Mouse (Mus musculus) embryonic facial prominence, embryonic 10.5 days (tissue): ENCODE measurements around the gene Hist1h3f. TPM values are rescaled to one million over a fixed set of nuclear protein-coding genes. Genes with fewer than 3 reads are reported as not detected.
"Not testable (repeated sequence)": the region's sequence is repeated elsewhere in the genome, so short reads cannot be mapped to it uniquely, and the experiment has no call there.

Experiments
- DNase-seq: peaks from one replicate; pipeline ENCODE4 v3.0.0-alpha.2; 2017; ENCODE audit warnings: low spot score
- H3K27ac ChIP-seq: fragments of 300-500 bp; sonication (generic); replicated peaks from 2 replicates; pipeline ENCODE4 v1.5.1; 2016; ENCODE audit warnings: mild to moderate bottlenecking
- H3K27me3 ChIP-seq: fragments of 300-500 bp; sonication (generic); replicated peaks from 2 replicates; pipeline ENCODE4 v1.6.1; 2016; ENCODE audit warnings: low read depth, mild to moderate bottlenecking; ENCODE audit not compliant: poor library complexity, severe bottlenecking
- H3K36me3 ChIP-seq: fragments of 300-500 bp; sonication (generic); replicated peaks from 2 replicates; pipeline ENCODE4 v1.6.1; 2016; ENCODE audit warnings: mild to moderate bottlenecking, moderate library complexity
- H3K4me1 ChIP-seq: fragments of 300-500 bp; sonication (generic); 2 replicates; pipeline ENCODE4 v1.6.1; 2016
- H3K4me3 ChIP-seq: fragments of 300-500 bp; sonication (generic); 2 replicates; pipeline ENCODE4 v1.5.1; 2016; ENCODE audit warnings: mild to moderate bottlenecking, moderate library complexity
- H3K9me3 ChIP-seq: fragments of 300-500 bp; sonication (generic); 2 replicates; pipeline ENCODE4 v1.6.1; 2016; ENCODE audit warnings: mild to moderate bottlenecking
- WGBS: fragments of 180-500 bp; shearing (Covaris S2); methylation state at CpG from one replicate; pipeline ENCODE4 v1.1.7; 2016; 5-methylcytosine and 5-hydroxymethylcytosine counted together
- polyA plus RNA-seq: library from polyadenylated mRNA; unstranded; fragments of >200 nt; fragmentation: Nextera tagmentation; extraction: Ambion mirVana; gene quantifications from 2 replicates; pipeline ENCODE4 v1.2.1, GENCODE M21; 2016

Hist1h3f gene
- polyA plus RNA-seq, 1 experiment from 2014 or later, result 1.2 TPM

DNA sequence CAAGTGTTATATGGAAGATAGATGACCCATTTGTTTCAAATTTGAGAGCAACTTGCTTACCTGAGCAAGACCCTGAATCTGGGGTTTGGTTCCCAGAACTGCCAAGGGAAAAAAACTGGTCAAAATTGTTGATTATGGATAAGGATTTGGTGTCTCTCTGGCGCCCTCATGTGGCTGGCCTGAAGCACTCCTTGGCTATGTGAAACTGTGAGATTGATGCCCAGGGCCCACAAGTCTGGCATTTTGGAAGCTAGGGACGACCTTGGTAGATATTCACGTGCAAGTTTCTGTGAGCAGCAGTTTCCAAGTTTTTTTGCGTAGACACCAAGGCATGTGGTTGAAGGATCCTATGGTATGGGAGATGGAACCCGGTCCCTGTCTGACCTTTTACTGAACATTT lies 19.2 kb upstream of the Hist1h3f start:
- whole genome bisulfite sequencing, result 8% methylated on average over 5 of the region's 5 CpGs
- H3K4me1 ChIP-seq, result peaks cover 34% of the 10 kb centered on the region
- no peaks in the 10 kb centered on the region for H3K36me3 ChIP-seq
- H3K9me3 ChIP-seq, result no peaks in the 10 kb centered on the region
- peak; percentile 89 for DNase-seq
- H3K27ac ChIP-seq, result no peak overlapping the region
- peak overlapping the region; percentile 37 for H3K4me3 ChIP-seq
- no peaks in the 10 kb centered on the region for H3K27me3 ChIP-seq

DNA sequence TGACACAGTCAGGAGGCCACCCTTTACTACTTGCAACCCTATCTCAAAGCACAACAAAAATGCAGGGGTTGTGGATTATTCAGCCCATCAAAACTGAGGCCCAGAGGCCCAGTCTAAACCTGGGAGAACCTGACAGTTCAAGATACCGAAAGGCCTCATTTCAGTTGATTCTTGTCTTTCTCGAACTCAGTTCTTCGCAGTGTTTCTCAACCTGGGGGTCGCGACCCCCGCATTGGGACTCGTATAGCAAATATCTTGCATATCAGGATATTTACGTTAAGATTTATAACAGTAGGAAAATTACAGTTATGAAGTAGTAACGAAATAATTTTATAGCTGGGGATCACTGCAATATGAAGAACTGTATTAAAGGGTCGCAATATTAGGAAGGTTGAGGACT lies 18.0 kb upstream of the Hist1h3f start:
- H3K27ac ChIP-seq, result 0 out of 2 replicates have a peak overlapping the region, but pooled peaks have one; percentile 83
- H3K27me3 ChIP-seq, result no peaks in the 10 kb centered on the region

DNA sequence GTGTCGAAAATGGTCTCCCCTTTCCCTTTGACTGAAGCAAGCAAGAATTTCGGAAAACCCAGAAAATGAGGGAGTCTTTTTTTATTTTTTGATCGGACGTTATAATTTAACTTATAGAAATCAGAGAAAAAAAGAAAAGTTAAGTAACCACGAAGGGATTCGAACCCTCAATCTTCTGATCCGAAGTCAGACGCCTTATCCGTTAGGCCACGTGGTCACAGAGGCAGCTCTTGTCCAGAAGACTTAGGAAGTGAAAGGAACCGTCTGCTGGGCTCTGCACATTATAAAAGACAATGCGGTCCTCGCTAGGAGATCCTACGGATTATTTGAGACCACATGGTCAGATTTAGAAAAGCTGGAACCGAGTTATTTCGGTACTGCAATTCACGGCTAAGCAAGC lies 17.5 kb upstream of the Hist1h3f start:
- under 1% methylated on average over 17 of the region's 17 CpGs for WGBS
- peak; percentile 89 for DNase-seq
- Histone ChIP-seq H3K27ac (peak overlapping the region; percentile 83), H3K36me3 (no peaks in the 10 kb centered on the region), H3K4me3 (peak overlapping the region; percentile 57), H3K27me3 (no peaks in the 10 kb centered on the region), H3K4me1 (peaks cover 28% of the 10 kb centered on the region), H3K9me3 (no peaks in the 10 kb centered on the region)

More for the DNA sequence above, 18.0 kb upstream of the Hist1h3f start:
- Histone ChIP-seq H3K36me3 (no peaks in the 10 kb centered on the region), H3K4me1 (peaks cover 29% of the 10 kb centered on the region), H3K9me3 (no peaks in the 10 kb centered on the region), H3K4me3 (peak overlapping the region; percentile 57)
- peak; percentile 66 for DNase-seq
- WGBS, result under 1% methylated on average over 10 of the region's 10 CpGs

DNA sequence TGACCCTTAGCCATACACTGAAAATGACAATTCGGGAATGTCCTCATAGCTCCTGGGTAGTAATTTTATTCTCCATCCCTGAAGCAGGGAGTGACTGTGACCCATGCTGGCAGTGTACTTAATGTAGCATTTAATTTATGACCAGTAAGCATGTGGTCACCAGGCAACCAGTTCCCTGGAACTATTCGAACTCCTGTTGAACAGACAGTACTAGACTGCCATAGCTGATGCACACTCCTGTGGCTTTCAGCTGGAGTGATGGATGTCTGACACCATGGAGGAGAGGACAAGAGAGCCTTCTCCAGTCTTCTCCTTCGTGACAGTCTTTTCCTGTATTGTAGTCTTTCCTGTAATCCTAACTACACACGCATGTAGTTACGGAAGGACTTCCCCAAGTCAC lies 14.8 kb upstream of the Hist1h3f start:
- WGBS, result 86% methylated on average over 5 of the region's 5 CpGs
- no peak overlapping the region; the same call in 1 of the 2 replicates for H3K27ac ChIP-seq
- no peaks in the 10 kb centered on the region for H3K9me3 ChIP-seq
- peak overlapping the region; percentile 60; the same call in 1 of the 2 replicates for H3K4me3 ChIP-seq
- no peaks in the 10 kb centered on the region for H3K27me3 ChIP-seq
- no peaks in the 10 kb centered on the region for H3K36me3 ChIP-seq
- DNase-seq, result no peak
- H3K4me1 ChIP-seq, result peaks cover 38% of the 10 kb centered on the region

DNA sequence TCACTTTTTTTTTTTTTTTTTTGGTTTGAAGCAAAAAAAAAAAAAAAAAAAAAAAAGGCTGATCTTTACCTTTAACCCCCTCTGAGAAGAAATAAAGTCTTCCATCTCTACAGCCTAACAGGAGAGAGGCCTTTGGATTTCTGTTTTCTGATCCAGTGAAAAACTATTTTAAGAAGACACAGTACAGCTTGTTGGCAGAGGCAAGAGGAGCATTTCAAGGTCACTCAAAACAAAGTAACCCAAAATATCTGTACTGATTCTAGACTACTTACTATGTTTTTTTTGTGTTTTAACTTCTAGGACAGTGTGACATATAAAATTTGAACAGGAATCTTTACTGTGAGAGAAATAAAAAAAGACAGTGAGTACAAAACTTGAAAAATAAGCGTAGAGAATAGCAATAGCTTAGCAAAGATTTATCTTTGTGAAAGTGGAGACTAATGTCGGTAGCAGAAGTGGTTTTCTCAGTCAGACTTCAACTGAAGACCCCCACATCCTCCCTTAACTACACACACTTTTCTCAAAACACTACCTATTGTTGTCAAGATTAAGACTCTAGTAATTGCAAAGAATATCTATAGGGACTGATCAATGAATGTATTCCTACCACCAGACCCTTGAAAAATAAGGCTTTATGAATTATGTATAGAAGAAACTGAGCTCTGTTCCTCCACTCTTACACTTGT lies 14.2 kb upstream of the Hist1h3f start:
- no peak for DNase-seq
- no peaks in the 10 kb centered on the region for H3K9me3 ChIP-seq
- H3K27ac ChIP-seq, result peak overlapping the region; percentile 94
- H3K4me1 ChIP-seq, result peaks cover 37% of the 10 kb centered on the region
- H3K4me3 ChIP-seq, result peak overlapping the region; percentile 60
- no peaks in the 10 kb centered on the region for H3K36me3 ChIP-seq
- 49% methylated on average over 2 of the region's 2 CpGs for WGBS
- H3K27me3 ChIP-seq, result no peaks in the 10 kb centered on the region

DNA sequence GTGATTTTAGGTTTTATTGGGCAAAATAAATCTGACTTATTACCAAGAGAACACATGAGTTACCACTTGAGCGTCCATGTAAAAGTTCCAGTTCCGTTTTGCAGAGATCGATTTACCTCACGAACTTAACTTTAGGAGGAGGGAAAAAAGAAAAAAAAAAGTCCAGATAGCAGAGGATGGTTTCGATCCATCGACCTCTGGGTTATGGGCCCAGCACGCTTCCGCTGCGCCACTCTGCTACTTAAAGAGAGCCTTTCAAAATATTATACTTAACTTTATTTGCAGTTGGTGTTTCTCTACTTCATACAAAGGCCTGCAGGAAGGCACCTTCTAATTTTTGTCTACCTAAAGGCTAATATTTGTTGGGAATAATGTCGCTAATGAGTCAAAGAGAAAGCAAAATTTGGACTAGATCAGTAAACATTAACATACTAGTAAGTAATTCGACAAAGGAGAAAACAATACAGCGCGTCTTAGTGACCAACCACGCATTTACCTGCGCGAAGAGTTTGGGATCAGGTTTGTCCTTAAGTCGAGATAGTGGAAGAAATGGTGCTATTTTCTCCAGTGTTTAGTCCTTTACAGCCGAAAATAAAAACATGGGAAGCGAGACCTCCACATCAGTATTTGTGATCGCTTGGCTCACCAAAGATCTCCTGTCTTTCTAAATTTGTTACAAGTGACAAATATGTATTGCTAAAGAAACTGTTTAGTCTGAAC lies 13.5 kb upstream of the Hist1h3f start:
- Histone ChIP-seq H3K4me1 (peaks cover 34% of the 10 kb centered on the region), H3K4me3 (peak overlapping the region; percentile 60), H3K27me3 (no peaks in the 10 kb centered on the region), H3K9me3 (no peaks in the 10 kb centered on the region), H3K36me3 (no peaks in the 10 kb centered on the region), H3K27ac (peak overlapping the region; percentile 94)
- under 1% methylated on average over 20 of the region's 20 CpGs for WGBS
- DNase-seq, result peak; percentile 66

DNA sequence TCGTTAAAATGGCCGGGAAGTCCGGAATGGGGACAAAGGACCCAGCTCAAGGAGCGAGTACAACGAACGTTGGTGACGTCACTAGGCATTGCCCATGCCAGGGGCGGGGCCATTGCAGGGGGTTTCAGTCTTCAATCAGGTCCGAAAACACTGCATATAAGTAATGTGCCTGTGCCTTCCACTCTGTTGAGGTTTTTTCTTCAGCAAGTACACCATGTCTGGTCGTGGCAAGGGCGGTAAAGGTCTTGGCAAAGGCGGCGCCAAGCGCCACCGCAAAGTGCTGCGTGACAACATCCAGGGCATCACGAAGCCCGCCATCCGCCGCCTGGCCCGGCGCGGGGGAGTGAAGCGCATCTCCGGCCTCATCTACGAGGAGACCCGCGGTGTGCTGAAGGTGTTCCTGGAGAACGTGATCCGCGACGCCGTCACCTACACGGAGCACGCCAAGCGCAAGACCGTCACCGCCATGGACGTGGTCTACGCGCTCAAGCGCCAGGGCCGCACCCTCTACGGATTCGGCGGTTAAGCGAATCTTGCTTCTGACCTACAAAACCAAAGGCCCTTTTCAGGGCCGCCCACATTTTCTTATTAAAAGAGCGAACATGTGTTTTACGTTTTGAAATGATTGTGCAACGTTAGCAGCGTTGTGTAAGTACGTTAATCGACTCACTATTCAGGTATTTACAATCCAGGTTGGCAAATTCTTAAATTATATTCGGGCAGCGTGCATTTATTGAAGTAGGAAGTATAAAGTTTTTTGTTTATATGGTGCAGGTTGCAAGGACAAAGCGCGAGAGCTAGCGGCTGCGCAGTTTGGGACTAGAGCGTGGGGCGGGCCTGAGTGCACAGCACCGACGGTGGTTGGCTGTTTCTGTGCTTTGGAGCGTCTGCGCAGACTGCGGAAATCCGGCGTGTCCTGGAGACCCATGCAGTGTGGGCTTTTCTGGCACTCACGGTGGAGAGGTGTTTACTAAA lies 12.7 kb upstream of the Hist1h3f start, which contains the start of gene Hist1h4h:
Gene Hist1h4h, plus strand, starts transcription at position 150 of the 975 bp plus-strand sequence.
- Histone ChIP-seq H3K4me1 (peaks cover 31% of the 10 kb centered on the region), H3K27me3 (no peaks in the 10 kb centered on the region), H3K4me3 (peak within 1 kb of the TSS; percentile 60), H3K36me3 (no peaks in the 10 kb centered on the region), H3K9me3 (no peaks in the 10 kb centered on the region), H3K27ac (peak within 1 kb of the TSS; percentile 94)
- WGBS, result under 1% methylated on average over 67 of the region's 70 CpGs
- peak; percentile 95 for DNase-seq

DNA sequence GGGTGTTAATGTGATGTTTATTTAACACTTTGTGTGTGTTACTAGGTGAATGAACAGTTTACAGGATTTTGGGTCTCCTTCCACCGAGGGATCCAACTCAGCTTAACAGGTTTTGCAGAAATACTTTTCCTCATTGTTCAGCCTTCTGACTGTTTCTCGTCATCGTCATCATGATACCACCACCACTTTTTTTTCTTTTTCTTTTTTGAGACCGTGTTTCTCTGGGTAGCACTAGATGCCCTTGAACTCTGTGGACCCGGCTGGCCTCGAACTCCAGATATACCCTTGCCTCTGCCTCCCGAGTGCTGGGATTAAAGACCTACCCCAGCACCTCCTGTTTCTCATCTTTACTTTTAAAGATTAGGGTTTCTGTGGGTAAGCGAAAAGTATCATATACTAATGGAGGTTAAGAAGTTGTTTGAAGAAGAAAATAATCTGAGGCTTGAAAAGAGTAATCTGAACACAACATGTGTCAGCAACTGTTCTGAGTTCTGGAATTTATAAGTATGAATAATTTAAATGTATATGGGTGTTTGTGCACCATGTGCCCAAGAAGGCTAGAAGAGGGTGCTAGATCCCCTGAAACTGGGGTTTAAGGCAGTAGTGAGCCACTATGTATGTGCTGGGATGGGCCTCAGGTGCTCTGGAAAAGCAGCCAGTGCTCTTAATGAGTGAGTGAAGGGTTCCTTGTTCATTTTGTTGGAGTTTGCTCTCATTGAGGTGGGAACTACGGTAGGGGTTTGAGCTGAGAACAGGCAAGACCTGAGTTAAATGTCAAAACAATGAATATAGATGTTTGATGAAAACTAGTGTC lies 11.4 kb upstream of the Hist1h3f start:
- H3K27ac ChIP-seq, result peak overlapping the region; percentile 94
- H3K4me3 ChIP-seq, result peak overlapping the region; percentile 60
- DNase-seq, result peak; percentile 53
- no peaks in the 10 kb centered on the region for H3K9me3 ChIP-seq
- H3K36me3 ChIP-seq, result no peaks in the 10 kb centered on the region
- peaks cover 35% of the 10 kb centered on the region for H3K4me1 ChIP-seq
- WGBS, result 26% methylated on average over 9 of the region's 9 CpGs
- no peaks in the 10 kb centered on the region for H3K27me3 ChIP-seq

DNA sequence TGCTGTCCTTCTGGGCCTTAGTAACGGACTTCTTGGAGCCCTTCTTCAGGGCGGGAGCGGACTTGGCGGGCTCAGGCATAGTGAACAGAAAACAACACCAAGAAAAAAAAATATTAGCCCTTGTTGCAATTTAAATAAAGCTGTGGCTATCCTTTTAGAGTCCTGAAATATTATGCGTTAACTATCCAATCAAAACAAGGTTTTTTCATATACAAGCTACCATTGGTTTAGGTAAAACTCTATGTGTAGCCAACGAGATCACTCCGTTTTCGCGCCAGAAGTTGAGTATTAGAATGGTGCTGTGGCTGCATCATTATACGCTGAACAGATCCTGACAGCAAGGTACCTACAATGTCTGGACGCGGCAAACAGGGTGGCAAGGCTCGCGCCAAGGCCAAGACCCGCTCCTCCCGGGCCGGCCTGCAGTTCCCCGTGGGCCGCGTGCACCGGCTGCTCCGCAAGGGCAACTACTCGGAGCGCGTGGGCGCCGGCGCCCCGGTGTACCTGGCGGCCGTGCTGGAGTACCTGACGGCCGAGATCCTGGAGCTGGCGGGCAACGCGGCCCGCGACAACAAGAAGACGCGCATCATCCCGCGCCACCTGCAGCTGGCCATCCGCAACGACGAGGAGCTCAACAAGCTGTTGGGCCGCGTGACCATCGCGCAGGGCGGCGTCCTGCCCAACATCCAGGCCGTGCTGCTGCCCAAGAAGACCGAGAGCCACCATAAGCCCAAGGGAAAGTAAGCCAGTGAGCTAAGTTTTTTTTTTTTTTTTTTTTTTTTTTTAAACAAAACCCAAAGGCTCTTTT lies 10.1 kb upstream of the Hist1h3f start, which contains the start of gene Hist1h2af:
Gene Hist1h2af, plus strand, starts transcription at position 347 of the 808 bp plus-strand sequence.
- not testable (repeated sequence) for H3K27me3 ChIP-seq, H3K9me3 ChIP-seq, H3K36me3 ChIP-seq
- DNase-seq, result peak; percentile 84
- peaks cover 43% of the 10 kb centered on the region for H3K4me1 ChIP-seq
- peak within 1 kb of the TSS; percentile 94 for H3K27ac ChIP-seq
- under 1% methylated on average over 33 of the region's 53 CpGs for WGBS
- H3K4me3 ChIP-seq, result peak within 1 kb of the TSS; percentile 60

DNA sequence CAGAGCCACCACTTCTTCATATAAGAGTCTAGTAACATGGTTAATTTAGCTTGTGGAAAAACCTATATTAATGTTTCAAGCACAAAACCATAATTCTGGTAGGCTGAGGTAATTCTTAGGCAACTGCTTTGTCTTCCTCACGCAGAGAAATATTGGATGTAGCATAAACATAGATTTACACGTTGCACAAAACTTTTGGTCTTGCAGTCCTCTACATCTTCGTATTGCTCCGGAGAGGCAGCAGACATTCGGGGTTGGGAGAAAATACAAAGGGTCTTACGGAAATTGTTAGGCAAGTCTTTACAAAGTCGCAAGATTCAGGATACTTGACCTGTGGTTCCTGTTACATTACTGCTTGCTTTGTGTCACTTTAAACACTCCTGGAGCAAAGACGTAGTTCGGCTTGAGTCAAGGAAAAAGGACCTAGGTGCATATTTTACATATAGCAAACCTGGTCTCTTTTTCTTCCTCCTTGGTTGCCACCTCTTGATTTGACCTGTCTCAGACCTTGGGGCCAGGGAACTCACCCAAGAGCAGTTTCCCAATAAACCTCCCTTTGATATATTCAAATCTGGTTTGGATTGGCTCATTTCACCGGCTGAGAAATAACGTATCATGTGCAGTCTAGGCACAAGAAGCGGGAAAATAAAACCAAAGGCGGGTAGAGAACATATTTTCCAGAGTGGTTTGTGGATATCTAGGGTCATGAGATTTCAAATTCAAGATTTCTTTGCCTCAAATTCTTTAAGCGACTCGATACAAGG lies 9.3 kb upstream of the Hist1h3f start:
- H3K9me3 ChIP-seq, result no peaks in the 10 kb centered on the region
- peaks cover 36% of the 10 kb centered on the region for H3K4me1 ChIP-seq
- H3K36me3 ChIP-seq, result no peaks in the 10 kb centered on the region
- H3K27me3 ChIP-seq, result no peaks in the 10 kb centered on the region
- peak overlapping the region; percentile 94 for H3K27ac ChIP-seq
- under 1% methylated on average over 15 of the region's 15 CpGs for WGBS
- DNase-seq, result peak; percentile 59
- peak overlapping the region; percentile 60 for H3K4me3 ChIP-seq
